Mouse (Mus musculus): Measurements from ENCODE around the gene Fcor. TPM values are rescaled to one million over a fixed set of nuclear protein-coding genes. Genes with fewer than 3 reads are reported as not detected.
A peak's percentile ranks its signal among the peaks of the same experiment; 100 is the strongest.

The Fcor gene
- polyA plus RNA-seq, 1 experiment, result 2.8 TPM

DNA sequence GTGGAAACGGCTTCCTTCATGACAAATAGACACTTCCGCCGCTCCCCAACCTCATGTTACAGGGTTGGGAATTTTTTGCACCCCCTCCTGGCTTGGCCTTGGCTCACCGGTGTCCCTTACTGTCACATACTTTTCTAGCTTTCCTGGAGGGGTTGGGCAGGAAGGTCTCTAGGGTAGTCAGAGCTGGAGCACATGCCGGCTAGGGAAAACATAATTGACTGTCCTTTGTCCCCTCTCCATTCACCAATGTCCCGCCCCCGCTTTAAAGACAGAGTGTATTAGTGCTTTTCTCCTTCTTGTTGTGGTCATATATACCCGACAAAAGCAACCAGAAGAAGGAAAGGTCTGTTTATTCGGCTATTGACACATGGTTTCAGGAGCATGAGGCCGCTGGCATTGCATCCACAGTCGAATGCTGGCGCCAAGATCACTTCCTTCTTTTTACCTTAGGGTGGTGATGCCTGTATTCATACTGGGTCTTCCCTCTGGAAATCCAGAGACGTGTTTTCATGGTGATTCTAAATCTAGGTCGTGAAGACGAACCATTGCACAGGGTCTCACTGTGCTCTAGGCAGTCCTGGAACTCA lies 4.9 kb upstream of the Fcor start:
- Histone ChIP-seq H3K27me3 (replicated peaks) (no peaks in the 10 kb centered on the region), H3K9me3 (no peaks in the 10 kb centered on the region), H3K36me3 (replicated peaks; ENCODE audit: low read length) (peaks cover 39% of the 10 kb centered on the region), H3K4me1 (peaks cover 76% of the 10 kb centered on the region), H3K4me3 (replicated peaks) (peak overlapping the region; percentile 97)
- TF ChIP-seq GATA1 (IDR thresholded peaks at IDR 0.05; ENCODE audit: borderline replicate concordance, low read length) (no peak), FLI1 (IDR thresholded peaks at IDR 0.05; ENCODE audit: low read length) (no peak)

DNA sequence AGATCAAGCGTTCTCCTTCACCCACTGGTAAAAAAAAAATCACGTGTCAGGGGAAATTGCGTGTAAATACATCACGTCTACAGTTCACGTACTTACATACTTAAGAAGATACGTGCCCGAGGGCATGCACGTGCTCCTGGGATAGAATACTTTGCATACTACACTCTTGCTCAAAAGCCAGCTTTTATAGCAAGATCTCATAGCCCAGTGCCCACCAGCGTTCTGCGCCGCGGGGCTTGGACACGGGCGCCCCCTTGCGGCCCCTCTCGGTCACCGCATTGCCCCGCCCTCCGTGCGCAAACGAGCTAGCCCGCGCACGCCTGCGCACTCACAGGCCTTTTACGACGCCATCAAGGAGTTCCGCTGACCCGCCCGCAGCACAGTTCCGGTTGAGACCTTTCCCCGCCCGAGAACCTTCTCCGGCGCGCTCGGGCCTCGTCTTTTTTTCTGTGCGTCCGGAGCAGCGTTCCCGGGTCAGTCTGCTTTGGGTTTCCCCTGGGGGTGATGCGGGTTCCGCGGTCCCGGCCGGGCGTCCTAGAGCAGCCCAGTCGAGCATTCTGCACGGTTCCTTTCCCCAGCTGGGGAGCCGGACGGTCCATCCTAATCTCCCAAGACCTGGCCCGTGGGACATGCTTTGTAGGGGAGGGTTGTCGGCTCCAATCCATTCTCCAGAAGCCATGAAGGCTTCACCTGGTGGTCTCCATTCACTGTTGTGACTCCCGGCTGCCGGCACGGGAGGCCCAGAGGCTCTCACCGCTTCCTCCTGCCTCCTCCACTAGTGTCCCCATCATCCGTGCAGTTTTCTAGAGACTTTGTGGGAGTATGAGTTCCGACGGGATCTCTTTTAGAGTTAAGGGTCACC lies 4.2 kb upstream of the Fcor start, which contains the start of gene Trappc5:
TSS of gene Trappc5 (plus strand) at position 169 of the 862 bp plus-strand sequence.
- Histone ChIP-seq H3K9me3 (no peaks in the 10 kb centered on the region), H3K36me3 (replicated peaks; ENCODE audit: low read length) (peaks cover 32% of the 10 kb centered on the region), H3K27me3 (replicated peaks) (no peaks in the 10 kb centered on the region), H3K4me1 (peaks cover 80% of the 10 kb centered on the region), H3K4me3 (replicated peaks) (peak within 1 kb of the TSS; percentile 97)
- TF ChIP-seq FLI1 (IDR thresholded peaks at IDR 0.05; ENCODE audit: low read length) (0 out of 2 replicates have a peak, but pooled peaks have one; percentile 8), GATA1 (IDR thresholded peaks at IDR 0.05; ENCODE audit: borderline replicate concordance, low read length) (no peak)

DNA sequence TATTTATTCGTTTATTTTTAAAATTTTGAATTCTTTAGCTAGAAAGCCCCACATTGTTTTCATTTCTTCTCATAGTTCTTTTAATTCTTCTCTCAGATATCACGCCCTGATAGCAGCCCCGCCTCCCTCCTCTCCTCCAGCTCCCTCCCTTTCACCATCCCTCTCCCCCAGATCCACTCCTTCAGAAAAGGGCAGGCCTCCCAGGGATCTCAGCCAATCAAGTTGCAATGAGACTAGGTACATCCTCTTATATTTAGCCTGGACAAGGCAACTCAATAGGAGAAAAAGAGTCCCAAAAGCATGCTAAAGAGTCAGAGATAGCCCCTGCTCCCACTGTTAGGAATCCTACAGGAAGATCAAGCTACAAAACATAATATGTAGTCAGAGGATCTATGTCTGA lies 2.5 kb upstream of the Fcor start:
- Histone ChIP-seq H3K4me1 (peaks cover 80% of the 10 kb centered on the region), H3K4me3 (replicated peaks) (no peak overlapping the region), H3K27me3 (replicated peaks) (no peaks in the 10 kb centered on the region), H3K36me3 (replicated peaks; ENCODE audit: low read length) (peaks cover 15% of the 10 kb centered on the region), H3K9me3 (no peaks in the 10 kb centered on the region)
- no peak for TF ChIP-seq FLI1 (IDR thresholded peaks at IDR 0.05; ENCODE audit: low read length)
- no peak for TF ChIP-seq GATA1 (IDR thresholded peaks at IDR 0.05; ENCODE audit: borderline replicate concordance, low read length)

DNA sequence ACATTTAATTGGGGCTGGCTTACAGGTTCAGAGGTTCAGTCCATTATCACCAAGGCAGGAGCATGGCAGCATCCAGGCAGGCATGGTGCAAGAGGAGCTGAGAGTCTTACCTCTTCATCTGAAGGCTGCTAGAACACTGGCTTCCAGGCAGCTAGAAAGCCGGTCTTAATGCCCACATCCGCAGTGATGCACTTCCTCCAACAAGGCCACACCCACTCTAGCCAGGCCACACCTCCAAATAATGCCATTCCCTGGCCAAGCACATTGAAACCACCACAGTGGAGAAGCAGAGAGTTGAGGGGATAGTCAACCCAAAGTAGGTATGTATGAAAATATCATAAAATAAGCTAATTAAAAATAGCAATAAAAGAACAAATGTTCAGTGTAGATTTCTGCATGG lies 1.8 kb downstream of the Fcor start:
- Histone ChIP-seq H3K4me1 (peaks cover 52% of the 10 kb centered on the region), H3K9me3 (no peaks in the 10 kb centered on the region), H3K27me3 (replicated peaks) (peaks cover 2% of the 10 kb centered on the region), H3K36me3 (replicated peaks; ENCODE audit: low read length) (no peaks in the 10 kb centered on the region), H3K4me3 (replicated peaks) (peak overlapping the region; percentile 50)
- TF ChIP-seq FLI1 (IDR thresholded peaks at IDR 0.05; ENCODE audit: low read length) (no peak), GATA1 (IDR thresholded peaks at IDR 0.05; ENCODE audit: borderline replicate concordance, low read length) (no peak)

DNA sequence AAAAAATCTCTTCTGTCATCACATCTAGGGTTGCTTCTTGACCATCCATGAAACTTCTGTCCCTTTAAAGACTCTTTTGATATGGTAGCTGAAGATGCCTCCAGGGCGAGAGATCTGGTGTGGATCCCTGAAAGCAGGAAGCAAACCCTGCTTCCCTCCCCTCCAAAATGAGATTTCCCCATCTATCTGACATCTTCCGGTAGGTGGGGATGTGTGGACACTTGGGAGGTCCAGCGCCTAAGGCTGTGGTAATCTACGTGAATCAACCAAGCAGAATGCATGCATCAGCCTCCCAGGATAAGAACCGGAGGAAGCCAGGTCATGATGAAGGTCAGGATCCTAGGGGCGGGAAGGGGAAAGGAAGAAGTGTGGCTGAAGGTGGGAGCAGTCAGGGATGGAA lies 6.7 kb downstream of the Fcor start, which contains the start of gene Mcemp1:
TSS of gene Mcemp1 (plus strand) at position 248 of the 400 bp plus-strand sequence.
- H3K27me3 ChIP-seq (replicated peaks), result peaks cover 2% of the 10 kb centered on the region
- no peaks in the 10 kb centered on the region for H3K9me3 ChIP-seq
- no peaks in the 10 kb centered on the region for H3K36me3 ChIP-seq (replicated peaks; ENCODE audit: low read length)
- peaks cover 38% of the 10 kb centered on the region for H3K4me1 ChIP-seq
- peak within 1 kb of the TSS; percentile 31 for H3K4me3 ChIP-seq (replicated peaks)
- TF ChIP-seq FLI1 (IDR thresholded peaks at IDR 0.05; ENCODE audit: low read length), result no peak
- TF ChIP-seq GATA1 (IDR thresholded peaks at IDR 0.05; ENCODE audit: borderline replicate concordance, low read length), result no peak

DNA sequence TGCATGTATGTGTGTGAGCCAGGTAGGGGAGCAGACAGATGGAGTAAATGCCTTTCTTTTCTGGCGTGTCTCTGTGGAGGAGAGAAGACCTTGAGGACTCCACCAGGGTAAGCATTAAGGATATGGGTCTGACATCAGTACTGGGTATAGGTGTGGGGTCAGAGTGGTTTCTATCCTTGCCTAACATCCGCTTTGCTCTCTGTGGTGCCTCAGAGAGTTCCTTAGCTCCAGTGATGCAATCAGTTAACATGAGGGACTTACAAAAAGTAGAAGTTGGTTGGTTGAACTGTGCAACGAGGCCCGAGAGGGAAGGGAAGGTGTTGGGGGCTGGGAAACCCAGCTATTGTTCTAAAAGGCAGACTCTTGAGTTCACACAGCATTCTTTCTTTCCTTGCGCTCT lies 7.8 kb downstream of the Fcor start:
- Histone ChIP-seq H3K9me3 (no peaks in the 10 kb centered on the region), H3K4me3 (replicated peaks) (no peak overlapping the region), H3K4me1 (peaks cover 40% of the 10 kb centered on the region), H3K36me3 (replicated peaks; ENCODE audit: low read length) (no peaks in the 10 kb centered on the region), H3K27me3 (replicated peaks) (peaks cover 2% of the 10 kb centered on the region)
- TF ChIP-seq GATA1 (IDR thresholded peaks at IDR 0.05; ENCODE audit: borderline replicate concordance, low read length) (no peak), FLI1 (IDR thresholded peaks at IDR 0.05; ENCODE audit: low read length) (no peak)

DNA sequence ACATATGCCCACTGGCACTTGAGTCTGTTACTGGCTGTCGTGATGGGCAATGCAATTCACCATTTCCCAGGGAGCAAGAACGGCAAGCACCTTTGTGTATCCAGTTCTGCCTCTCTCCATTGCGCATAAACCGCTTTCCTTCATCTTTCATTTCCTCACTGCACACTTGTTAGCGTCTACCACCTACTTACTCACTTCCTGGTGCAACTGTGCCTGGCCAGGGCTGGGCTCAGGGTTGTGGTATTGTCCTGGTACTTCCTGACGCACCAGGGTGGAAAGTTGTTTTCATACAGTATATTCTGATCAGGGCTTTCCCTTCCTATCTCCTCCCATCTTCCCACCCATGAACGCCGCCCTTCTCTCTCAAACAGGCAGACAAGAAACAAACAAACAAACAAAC lies 11.3 kb downstream of the Fcor start:
- peak overlapping the region; percentile 67 for H3K4me3 ChIP-seq (replicated peaks)
- peaks cover 17% of the 10 kb centered on the region for H3K27me3 ChIP-seq (replicated peaks)
- H3K36me3 ChIP-seq (replicated peaks; ENCODE audit: low read length), result no peaks in the 10 kb centered on the region
- TF ChIP-seq GATA1 (IDR thresholded peaks at IDR 0.05; ENCODE audit: borderline replicate concordance, low read length) (no peak), FLI1 (IDR thresholded peaks at IDR 0.05; ENCODE audit: low read length) (no peak)
- peaks cover 57% of the 10 kb centered on the region for H3K4me1 ChIP-seq
- H3K9me3 ChIP-seq, result no peaks in the 10 kb centered on the region

GRCm38 (mm10) chr8:3656725-3657381 lies 15.3 kb downstream of the Fcor start:
- TF ChIP-seq GATA1 (IDR thresholded peaks at IDR 0.05; ENCODE audit: borderline replicate concordance, low read length) (no peak), FLI1 (IDR thresholded peaks at IDR 0.05; ENCODE audit: low read length) (no peak)
- Histone ChIP-seq H3K4me3 (replicated peaks) (peak overlapping the region; percentile 8), H3K9me3 (no peaks in the 10 kb centered on the region), H3K27me3 (replicated peaks) (peaks cover 27% of the 10 kb centered on the region), H3K36me3 (replicated peaks; ENCODE audit: low read length) (no peaks in the 10 kb centered on the region), H3K4me1 (peaks cover 58% of the 10 kb centered on the region)

DNA sequence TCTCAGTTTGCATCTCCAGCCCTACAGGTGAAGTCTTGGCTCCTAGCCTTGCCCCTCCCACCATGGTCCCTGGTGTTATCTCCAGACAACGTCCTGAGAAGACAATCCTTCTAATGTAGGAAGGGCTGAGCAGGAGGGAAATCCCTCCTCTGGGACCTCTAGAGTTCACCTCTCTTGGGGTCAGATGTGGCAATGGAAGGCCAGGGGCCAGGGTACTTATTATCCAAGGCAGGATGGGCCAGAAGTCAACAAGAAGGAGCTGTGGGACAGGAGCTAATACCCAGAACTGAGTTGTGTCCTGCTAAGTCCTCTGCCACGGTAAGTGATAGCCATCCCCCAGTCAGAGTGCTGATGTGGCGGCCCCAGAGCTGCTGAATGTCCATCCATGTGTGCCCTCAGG lies 16.6 kb downstream of the Fcor start, which contains the start of gene Retn:
TSS of gene Retn (plus strand) at position 245 of the 400 bp plus-strand sequence.
- no peaks in the 10 kb centered on the region for H3K9me3 ChIP-seq
- peaks cover 28% of the 10 kb centered on the region for H3K27me3 ChIP-seq (replicated peaks)
- no peak within 1 kb of the TSS for H3K4me3 ChIP-seq (replicated peaks)
- H3K36me3 ChIP-seq (replicated peaks; ENCODE audit: low read length), result no peaks in the 10 kb centered on the region
- peaks cover 48% of the 10 kb centered on the region for H3K4me1 ChIP-seq
- no peak for TF ChIP-seq GATA1 (IDR thresholded peaks at IDR 0.05; ENCODE audit: borderline replicate concordance, low read length)

All from megakaryocyte, embryonic 14.5 days (primary cell).